Mouse (Mus musculus) Muller cell, postnatal 12 days (primary cell): ENCODE measurements around the gene Kcnd2.
A peak's percentile ranks its signal among the peaks of the same experiment; 100 is the strongest.
"Not testable (repeated sequence)": the region's sequence is repeated elsewhere in the genome, so short reads cannot be mapped to it uniquely, and the experiment has no call there.

Experiments
- DNase-seq: peaks from one replicate; pipeline ENCODE4 v3.0.0-alpha.2; 2015; ENCODE audit errors: inconsistent ontology term

Gene Kcnd2

DNA sequence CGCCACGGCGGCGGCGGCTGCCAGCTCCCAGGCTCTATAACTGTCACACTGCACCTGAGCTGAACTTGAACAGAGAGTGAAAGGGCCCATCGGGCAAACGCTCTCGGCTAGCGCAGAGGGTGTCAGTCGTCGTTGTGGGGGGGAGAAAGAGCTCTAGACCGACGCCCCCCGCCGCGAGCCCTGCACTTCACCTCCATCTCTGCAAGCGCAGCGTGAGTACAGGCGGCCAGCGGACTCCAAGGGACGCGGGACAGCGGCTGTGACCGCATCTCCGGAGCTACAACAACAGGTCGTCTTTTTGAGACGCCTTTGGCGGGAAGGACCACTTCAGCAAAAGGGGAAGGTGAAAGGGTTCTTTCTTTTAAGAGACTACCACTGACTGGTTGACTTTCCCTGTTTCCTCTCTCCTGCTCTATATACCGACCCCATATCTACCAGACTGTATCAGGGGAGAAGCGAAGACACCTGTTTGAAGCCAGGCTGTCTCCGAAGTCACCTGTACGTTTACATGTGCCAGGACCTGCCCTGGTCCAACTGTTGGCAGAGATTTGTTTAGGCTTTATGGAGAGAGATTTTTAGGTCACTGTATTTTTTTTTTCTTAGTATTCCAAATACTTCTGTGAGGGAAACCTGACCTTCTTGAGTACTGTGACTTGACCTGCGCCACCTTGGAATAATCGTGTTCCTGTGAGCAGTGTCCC, at the start of gene Kcnd2:
TSS of gene Kcnd2 (plus strand) at position 13 of the 701 bp plus-strand sequence.
- DNase-seq = no peak

DNA sequence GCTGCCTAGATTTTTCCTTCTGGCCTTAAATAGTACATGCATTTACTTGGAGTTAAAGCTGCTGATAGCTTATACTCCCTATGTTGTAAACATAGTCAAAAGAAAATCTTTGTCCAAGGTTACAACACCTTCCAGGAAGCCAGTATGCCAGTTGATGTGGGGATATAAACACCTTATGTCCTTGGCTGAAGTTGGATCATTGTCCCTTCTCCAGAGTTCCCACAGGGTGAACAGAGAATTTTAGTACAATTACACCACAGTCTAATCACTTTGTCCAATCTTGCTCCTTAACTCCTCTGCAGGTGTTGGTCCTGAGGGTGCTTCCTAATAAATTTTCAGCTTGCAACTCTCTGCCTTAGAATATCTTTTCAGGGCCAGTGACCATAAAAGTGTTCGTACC, 48.7 kb upstream of the Kcnd2 start:
- DNase-seq = no peak

DNA sequence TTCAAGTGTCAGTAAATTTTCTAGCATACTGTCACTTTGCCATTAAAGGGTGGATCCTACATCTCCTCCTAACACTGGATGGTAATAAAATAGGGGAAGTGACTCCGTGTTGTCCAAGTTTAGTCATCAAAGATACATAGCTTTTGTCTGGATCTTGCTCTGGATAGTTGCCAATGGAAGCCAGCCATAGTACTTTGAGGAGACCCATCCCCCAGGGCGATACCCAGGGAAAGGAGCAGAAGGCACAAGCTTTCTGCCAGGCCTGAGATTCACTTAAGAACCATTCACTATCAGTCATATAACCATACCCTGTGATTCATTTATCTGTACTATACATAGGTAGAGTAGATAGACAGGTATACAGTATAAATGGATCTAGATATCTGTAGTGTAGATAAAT, 20.0 kb upstream of the Kcnd2 start:
- no peak for DNase-seq

DNA sequence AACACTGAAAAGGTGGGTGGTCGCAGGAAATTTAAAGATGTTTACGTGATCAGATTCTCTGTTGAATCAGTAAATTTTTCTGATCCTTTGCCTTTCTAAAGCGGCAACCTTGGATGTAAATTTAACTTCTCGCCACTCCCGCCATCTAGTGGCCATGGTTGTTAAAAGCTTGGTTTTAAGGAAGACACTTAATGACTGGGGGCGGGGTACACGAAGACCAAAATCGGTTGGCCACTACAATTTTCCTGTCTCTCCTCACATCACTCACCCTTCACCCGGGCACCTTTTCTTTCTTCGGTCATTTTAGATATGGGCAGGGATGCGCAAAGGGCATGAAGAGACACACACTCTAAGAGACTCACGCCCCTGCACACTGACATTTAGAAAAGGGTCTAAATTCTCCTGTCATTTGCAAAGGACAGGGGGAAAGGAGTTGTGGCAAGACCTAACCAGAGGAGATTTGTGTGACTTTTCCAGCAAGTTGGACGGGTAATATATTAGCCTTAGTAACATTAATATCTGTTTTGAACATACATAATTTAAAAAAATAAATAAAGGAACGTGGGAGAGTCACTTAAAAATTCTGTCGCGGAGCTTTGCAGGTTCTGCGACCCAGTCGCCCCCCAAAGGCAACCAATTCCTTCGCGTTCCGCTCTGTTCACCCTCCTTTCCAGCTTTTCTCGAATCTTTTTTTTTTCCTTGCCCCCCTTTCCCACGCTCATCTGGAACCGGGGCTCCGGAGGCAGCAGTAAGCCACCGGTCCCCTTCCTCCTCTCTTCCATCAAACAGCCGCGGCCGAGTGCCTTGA, 1.2 kb upstream of the Kcnd2 start:
- DNase-seq = peak; percentile 62

DNA sequence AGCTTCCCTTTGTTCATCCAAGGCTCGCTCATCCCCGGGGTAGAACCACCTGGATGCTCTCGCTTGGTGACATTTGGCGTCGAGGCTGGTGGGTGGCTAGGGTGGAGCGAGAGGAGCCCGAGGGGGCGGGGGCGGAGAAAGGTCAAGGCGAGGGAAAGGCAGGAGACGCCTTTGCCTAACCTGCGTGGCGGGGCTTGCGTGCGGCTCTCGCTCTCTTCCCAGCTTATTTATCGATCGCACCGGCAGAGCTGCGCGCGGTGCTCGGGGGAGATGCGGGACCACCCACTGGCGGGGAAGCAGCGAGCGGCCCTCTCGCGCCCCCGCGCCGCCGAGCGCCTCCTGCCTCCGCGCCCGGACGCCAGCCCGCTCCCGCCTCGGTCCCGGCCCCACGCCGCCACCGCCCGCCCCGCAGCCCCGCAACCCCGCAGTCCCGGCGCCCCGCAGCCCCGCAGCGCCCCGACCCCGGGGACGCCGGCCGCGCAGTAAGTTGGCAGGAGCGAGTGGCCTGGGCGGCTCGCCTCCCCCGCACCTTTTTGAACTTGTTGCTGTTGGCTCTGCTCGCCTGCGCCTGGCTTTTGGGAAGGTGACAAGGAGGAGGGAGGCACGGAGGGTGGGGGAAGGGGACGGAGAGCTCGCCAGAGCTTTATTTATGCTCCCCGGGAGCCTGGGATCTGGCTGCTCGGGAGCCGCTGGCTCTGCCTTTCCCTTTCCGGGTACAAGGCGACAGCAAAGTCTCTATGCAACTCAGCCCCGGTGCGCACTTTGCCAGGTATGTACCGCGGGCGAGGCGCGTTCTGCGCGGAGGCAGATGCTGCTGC, 421 bp upstream of the Kcnd2 start:
- DNase-seq = peak; percentile 51

DNA sequence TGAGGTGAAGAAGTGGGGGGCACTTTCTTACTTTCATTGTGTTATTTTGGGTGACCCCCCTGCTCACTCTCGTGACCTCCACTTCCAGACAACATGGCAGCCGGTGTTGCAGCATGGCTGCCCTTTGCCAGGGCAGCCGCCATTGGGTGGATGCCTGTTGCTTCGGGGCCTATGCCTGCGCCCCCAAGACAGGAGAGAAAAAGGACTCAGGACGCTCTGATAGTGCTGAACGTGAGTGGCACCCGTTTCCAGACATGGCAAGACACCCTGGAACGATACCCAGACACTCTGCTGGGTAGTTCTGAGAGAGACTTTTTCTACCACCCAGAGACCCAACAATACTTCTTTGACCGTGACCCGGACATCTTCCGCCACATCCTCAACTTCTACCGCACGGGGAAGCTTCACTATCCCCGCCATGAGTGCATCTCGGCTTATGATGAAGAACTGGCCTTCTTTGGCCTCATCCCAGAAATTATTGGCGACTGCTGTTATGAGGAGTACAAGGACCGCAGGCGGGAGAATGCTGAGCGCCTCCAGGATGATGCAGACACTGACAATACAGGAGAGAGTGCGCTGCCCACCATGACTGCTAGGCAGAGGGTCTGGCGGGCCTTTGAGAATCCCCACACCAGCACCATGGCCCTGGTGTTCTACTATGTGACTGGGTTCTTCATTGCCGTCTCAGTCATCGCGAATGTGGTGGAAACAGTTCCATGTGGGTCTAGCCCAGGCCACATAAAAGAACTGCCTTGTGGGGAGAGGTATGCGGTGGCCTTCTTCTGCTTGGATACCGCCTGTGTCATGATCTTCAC, 1.1 kb downstream of the Kcnd2 start:
- DNase-seq = no peak

DNA sequence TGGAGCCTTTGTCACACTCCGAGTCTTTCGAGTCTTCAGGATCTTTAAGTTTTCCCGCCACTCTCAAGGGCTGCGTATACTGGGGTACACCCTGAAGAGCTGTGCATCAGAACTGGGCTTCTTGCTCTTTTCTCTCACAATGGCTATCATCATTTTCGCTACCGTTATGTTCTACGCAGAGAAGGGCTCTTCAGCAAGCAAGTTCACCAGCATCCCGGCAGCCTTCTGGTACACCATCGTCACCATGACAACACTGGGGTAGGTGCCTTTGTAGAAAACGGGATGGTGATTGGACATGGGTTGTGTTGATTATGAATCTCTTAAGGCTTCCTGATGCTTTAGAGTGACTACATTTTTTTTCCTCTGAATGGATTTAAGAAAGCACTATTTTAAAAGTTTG, 1.9 kb downstream of the Kcnd2 start:
- no peak for DNase-seq

DNA sequence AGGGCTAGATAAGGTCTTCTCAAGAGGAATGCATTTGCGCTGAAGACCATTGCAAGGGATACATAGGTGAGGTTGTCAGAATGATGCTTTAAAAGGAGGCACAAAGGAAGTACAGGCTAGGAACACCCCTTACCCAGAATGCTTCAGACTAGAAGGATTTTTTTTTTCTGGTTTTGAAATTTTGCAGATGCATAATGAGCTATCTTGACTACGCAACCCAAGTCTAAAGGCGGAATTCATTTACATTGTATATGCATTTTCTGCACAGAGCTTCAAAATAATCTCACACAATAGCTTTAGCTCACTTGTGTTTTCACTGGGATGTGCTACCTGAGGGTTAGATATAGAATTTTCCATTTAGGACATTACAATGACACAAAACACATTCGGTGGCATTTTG, 10.8 kb downstream of the Kcnd2 start:
- DNase-seq = no peak

DNA sequence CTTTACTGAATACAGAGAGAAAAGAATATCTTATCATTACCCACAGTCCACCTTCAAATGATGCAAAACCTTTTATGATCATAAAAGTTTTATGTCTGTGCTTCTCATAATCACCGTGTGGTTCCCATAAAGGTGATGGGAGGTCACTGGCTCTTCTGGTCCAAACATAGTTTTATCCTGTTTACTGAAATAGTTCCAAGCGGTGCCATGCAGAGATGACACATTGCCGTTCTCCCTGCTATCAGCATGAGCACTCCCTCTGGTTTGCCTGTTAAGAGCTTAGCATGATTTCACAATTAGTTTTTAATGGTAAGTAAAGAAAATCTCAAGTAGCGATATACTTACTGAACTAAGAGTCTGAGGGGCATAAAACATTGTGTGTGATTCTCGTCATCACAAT, 43.7 kb downstream of the Kcnd2 start:
- no peak for DNase-seq

DNA sequence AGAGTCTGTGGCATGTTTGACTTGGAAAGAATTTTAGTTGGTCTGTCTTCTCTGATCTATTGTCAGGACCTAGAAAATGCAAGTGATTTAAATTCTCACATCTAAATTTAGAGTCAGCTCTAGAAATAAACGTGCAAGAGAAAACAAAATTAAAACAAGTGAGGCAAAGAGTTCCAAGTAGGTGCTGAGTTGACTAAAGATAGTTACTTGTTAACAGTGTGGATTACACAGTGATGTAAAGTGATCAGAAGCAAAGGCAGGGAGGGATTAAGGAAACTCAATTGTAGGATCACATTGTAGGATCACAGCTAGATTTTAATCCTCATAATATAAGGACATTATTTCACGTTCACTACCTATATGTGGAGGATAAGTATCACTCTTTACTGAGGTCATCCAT, 52.6 kb downstream of the Kcnd2 start:
- DNase-seq = no peak

DNA sequence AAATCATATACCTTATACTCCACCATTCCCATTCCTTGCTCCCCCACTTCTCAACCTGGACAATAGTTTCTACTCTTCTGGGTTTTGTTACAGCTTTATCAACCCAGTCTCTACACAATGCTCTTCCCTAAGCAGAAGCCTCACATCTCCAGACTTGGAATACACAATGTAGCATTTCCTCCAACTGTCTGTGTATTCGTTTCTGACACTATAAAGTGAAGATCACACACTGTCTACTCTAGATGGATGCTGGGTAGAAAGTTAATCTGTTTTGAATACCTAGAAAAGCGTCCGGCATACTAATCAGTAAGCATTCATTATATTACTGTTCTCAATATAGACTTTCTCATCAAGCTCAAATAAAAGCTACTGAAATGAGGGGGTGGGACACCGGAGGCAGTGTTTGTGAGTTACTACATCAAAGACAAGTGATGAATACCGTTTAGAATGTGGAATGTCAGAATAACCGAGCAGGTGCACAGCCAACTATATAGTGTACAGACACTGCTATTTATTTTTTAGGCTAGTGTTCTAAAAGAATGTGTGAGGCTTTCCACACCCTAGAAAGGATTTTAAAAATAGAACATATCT, 62.1 kb downstream of the Kcnd2 start:
- no peak for DNase-seq

DNA sequence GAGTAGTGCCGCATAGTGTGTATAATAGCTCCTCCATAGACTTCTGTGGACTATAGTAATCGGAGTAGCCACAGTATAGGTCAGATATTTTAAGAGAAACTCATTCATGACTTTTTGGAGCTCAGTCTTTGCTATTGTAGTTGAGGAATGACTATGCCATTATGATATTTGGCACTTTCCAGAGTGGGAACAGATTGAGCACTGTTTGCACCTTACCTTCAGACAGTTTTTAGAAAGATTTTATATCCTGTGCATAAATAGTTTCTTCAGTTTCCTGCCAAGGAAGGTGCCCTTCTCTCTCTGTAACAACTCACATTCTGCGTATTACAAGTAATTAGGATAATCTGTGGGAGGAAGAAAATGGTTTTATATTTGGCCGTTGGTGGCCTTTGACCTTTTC, 89.6 kb downstream of the Kcnd2 start:
- no peak for DNase-seq

DNA sequence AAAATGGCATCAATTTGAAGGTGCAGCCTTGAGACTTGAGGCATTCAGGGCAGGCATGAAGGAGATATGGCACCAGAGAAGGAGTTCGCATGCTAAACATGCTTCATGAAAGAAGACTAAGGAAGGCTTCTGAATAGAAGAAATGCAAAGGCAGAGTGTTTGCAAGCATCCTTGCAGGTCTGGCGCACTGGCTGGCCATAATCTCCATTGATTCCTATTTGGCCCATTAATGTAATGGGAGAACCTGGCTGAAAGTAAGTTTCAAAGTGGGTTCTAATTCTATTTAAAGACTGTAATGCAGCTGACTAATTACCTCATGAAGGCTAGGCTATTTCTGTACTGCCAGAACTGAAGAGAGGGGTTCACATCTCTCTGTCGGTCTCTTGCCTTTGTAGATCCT, 94.9 kb downstream of the Kcnd2 start:
- DNase-seq = no peak

DNA sequence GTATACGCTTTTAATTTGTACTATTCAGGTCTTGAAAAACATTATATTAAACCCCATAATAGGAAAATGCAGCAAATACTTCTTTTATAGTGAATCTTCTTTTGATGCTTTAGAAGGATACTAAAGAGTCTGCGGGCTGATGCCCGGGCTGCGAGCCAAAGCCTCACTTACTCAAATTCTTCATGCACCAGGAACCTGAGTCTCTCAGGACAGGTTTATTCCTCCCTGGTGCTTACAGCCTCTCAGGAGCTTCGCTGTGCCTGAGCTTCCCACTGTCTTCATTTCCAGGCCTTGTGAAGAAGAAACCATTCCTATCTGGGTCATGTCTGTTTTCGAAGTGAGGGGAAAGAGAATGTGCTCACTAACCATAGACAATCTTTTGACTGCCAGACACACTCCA, 106.1 kb downstream of the Kcnd2 start:
- DNase-seq = no peak

DNA sequence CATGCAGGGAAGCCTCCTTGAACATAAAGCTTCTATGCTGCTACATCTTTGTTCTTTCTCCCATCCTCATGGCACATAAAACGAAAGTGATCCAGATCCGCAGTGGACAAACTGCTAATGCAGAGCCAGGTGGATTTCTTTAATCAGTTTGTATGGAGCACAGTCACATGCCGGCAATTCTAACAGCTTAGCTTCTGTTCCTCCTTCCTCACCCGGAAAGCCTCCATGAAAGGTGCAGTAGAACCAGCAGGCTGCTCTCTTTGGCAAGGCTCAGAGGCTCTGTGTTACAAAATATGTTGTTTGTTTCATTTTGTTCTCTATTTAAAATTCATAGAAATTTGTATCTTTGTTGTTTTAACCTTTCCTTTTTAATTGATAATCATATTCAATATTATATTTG, 106.9 kb downstream of the Kcnd2 start:
- no peak for DNase-seq

DNA sequence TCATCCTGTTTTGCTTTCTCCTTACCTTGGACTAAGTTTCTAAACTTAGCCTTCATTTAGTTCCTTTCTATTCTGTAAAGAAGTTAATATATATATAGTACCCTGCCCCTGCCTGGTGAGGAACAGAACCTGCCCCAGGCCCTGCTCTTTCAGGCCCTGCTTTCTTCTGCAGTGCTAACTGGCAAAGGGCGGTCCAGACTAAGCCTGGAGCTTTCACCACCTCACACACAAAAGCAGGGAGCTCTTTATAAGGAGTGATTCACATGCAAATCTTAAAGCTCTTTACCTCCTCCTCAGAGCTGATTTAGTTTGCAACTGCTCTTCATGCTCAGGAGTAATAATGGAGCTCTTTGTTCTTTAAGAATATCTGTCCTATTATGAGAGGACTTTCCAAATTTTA, 109.9 kb downstream of the Kcnd2 start:
- no peak for DNase-seq

DNA sequence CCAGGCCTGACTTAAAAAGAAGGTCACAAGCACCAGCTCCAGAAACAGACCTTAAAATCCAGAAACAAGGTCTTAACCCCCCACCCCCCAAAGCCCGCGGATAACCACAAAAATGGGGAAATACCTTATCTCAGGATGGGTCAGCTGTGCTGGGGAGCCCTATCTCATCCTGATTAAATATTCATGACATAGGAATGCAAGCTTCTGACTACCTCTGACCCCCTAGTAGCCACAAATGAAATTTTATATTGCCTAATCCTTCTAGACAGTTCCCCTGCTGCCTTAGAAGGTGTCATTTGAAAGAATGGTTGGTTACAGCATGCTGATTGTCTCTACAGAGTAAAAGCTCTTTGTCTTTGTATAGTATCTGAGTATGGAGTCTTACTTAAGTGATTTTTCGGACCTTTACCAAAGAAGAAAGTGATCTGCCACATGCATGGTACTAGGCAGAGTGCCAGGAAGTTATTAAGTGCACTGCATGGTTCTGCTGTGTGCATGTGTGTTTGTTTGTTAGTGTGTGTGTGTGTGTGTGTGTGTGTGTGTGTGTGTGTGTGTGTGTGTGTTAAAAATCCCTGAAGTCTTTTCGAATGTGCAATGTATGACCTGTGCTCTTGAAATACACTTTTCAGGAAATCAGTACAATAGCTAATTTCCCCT, 111.9 kb downstream of the Kcnd2 start:
- peak; percentile 0 for DNase-seq

DNA sequence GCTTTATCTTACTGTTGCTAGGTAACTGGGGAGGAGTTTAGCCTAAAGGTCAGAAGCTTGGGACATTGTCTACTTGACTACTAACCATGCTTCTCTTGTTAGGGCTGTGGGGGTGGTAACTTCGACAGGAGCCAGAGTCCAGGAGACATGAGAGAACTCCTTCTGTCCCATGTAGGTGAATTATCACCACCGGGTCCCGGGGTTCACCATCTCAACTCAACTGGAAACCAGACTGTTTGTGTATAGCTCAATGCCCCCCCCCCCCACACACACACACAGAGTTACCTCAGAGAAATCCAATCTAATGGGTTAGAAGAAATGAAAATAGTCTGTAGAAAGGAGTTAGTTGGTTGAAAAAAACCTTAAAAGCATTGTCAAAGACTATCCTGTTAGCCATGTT, 170.0 kb downstream of the Kcnd2 start:
- DNase-seq = not testable (repeated sequence)

DNA sequence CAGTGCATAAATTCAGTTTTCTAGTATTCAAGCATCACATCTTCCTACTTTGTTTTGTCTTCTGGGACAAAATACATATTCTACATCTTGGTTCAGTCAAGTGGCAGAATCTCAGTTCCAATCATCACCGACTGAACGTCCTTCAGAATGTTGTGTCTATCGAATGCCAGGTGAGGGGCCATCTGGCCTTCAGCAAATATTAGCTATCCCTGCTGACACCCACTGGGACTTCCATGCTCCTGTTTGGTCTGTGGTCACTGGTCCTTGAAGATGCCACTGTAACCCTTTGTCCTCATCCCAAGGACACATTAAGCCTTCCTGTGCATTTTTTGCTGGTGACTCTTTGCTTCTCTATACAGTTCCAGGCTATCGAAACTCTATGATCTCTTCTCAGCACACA, 176.5 kb downstream of the Kcnd2 start:
- DNase-seq = no peak

DNA sequence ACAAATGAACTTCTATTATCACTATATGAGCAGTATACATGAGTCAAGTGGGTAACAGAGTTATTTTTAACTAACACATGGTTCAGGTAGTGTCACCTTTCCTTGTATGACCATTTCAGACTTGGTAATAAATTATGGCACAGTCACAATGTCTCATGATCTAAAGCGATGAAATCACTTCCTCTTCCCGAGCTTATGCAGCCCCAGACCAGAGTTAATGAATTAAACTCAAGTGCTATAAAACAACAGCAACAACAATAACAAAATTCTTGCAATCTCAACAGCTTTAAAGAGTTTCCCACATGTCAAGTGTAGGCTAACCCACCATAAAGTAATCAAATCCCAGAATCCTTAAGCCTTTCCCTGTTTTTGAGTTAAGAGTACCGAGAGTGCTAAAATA, 198.4 kb downstream of the Kcnd2 start:
- no peak for DNase-seq

DNA sequence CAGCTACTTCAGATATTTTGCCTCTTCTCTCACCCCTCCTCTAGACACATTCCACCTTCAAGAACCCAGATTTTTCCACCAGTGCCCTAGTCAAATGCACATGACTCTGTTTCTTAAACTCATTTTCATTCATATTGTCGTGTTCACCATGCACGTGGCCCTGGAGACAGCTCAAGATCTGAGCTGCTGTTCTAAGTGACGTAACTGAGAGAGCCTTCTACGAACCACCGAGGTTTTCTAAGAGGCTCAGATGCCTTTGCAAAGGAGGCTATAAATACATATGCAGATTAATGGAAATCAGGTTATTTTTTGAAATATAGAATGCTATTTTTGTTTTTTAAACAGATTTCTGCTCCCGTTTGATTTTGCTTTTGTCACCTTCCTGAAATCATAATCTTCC, 202.9 kb downstream of the Kcnd2 start:
- DNase-seq = no peak
